Mouse (Mus musculus) naive thymus-derived CD4-positive, alpha-beta T cell, adult 2 months (primary cell): ENCODE data around the gene Lrpap1.

Experiments used
- DNase-seq: peaks from one replicate; pipeline ENCODE4 v3.0.0-alpha.2; 2011; ENCODE audit warnings: low read depth

The Lrpap1 gene

DNA sequence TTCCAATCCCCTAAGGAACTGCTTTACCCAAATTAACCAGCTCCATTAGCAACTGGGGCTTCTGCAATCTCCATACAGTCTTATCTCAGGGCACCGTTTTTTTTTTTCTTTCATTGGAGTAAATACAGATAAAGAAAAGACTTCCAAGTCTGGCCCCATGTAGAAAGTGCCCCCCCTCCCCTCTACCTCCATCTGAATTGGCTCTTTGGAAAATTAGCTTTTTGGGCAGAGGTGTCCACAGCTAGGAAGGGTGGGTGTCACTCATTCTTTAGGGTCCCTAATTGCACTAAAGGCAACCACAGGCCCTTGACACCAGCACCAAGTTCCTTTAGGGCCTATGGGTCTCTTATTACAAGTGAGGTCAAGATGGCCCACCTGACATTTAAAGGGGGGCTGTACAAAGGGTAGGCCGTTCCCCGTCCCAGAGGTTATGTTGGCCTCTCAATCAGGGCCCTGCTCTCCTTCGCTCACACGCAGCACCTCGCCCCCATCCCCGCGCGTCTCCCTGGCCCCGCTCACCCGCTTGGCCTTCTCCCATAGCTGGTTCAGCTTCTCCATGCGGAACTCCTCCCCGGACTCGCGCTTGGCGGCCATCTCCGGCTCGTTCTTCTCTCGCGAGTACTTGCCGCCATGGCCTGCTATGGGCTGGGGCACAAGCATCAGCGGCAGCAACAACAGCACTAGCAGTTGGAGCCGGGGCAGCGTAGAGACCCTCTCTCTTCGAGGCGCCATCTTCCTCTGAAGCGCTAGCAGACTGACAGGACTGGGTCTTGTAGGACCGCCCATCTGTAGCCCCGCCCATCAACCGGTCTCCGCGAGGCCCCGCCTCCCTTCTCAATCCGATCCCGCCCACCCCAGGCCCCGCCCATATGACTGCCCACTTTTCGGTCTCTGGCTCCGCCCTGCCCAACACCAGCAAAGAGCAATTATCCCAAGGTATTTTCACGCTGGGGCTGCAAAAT lies at the start of gene Lrpap1:
Gene Lrpap1, minus strand, starts transcription at position 807 of the 962 bp plus-strand sequence.
- DNase-seq, result peak; percentile 95

DNA sequence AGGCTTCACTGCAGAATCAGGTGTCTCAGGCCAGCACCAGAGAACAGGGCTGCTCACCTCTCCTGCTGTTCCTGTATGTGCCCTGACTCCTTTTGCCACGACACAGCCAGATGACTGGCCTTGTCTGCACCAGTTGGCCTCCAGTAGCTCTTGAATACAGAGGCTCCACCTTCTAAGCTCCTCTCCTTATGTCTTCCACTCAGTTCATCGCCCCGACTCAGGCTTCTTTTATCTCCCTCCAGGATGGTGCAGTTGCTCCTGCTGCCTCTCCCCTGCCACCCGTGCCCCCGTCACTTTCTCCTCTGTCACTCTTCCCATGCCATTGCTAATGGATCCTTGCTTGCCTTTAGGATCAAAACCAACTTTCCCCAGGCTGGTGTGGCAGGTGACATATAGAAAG lies 44.4 kb upstream of the Lrpap1 start:
- no peak for DNase-seq

DNA sequence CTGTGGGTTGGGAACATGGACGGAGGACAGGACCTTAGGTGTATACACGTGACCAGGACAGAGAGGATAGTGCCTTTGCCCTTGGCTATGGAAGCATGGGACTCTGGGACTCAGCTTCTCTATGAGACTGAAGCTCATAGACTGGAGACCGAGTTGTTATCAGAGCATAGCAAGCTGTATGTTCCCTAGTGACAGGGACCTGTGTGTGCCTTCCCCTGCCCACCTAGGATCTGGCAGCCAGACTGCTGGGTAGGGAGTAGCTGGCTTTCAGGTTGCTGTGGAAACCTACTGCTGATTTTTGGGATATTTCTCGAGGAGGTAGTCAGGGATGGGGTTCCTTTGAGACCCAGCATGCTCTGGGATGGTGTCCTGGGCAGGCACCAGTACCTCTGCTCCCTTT lies 44.0 kb upstream of the Lrpap1 start:
- DNase-seq, result no peak

DNA sequence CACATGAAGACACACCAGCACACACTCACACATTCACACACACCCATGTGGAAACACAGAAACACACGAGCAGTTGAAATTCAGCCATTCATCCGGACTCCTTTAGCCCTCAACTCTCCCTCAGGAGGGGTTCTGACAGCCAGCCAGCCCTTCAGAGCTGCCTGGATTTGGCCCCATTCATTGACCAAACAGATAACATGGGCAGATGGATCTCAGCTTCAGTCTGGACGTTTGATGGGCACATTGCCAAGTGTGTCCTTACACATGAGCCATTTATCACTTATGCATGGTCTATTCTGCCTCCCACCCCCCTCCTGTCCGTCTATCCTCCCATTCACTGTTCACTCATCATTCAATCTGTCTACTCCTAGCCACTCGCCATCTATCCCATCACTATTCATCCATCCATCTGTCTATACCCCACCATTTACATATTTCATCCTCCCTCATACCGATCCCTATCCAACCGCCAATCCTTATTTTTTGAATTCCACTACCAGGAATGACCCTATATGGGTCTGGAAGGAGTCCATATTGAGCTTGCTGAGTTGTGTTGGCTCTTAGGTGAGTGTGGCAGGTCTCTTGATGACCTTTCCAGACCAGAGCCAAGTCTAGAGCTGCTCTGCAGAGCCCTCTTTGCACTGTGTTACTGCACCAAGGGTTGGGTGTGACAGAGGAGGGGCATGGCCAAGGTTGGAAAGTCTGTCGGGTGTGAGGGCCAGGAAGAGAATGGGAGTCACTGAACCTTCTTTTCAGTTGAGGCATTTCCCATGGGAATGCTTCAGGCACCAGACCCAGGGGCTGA lies 42.6 kb upstream of the Lrpap1 start:
- no peak for DNase-seq

DNA sequence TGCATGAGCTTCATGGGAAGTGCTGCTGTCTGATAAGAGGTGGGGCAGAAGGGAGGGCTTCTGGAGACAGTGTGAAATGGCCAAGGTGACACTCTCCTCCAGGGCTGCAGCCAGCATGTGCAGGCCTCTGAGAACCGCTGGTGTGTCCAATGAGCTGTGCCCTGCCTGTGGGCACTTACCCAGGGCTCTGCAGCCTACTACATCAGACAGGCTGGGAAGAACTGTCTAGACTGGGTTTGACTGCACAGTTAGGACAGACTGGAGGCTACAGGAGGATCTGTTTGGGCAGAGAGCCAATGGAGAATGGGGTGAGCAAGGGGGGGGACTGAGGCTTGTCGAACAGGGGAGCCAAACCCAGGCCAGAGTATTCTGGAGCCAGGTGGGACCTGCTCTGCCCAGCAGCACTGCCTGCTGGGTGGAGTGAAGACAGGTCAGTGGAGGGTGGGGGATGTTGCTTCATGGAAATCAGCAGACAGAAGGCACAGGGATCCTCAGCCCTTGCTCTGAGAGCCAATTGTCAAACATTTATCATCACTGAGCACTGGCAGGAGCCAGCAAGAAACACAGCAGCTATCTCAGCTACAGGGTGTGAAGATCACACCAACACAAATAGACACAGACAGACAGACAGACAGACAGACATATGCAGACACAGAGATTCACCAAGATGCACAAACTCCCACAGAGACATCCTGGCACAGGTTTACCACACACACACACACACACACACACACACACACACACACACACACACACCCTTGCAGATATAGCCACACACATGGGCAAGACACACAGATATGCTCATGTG lies 41.8 kb upstream of the Lrpap1 start:
- no peak for DNase-seq

DNA sequence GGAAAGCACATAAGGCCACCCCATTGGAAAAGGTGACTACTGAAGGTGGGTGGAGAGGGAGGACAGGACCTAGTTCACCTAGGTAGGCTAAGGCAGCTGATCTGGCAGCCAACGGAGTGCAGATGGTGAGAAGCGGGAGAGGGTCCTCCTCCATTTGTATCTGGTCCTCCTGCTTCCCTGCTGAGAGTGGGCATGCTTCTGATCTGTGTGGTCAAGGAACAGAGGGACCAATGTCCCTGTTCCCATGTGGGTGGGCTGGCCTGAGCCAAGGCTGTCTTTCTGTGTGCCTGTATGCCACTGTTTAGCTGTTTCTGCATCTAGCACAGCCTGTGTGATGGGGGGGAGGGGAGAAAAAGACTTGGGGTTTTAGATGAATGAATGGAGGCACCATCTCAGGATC lies 41.2 kb upstream of the Lrpap1 start:
- DNase-seq, result no peak

DNA sequence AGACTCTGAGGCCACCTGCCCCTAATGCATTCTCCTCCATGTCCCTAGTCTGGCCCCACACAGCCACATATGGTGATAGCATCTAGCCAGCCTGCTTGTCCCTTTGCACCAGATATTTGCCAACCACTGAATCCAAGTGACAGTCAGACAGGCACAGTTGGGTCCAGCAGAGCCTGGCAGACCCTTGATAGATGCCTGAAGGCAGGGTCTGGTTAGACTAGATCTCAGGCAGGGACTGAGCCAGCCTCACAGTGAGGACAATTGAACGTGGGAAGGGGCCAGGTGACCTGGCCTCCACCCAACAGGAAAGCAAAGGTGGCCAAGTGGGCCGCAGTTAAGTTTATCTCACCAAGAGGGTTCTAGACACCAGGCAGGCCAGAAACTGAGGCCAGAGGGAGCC lies 39.1 kb upstream of the Lrpap1 start:
- no peak for DNase-seq

DNA sequence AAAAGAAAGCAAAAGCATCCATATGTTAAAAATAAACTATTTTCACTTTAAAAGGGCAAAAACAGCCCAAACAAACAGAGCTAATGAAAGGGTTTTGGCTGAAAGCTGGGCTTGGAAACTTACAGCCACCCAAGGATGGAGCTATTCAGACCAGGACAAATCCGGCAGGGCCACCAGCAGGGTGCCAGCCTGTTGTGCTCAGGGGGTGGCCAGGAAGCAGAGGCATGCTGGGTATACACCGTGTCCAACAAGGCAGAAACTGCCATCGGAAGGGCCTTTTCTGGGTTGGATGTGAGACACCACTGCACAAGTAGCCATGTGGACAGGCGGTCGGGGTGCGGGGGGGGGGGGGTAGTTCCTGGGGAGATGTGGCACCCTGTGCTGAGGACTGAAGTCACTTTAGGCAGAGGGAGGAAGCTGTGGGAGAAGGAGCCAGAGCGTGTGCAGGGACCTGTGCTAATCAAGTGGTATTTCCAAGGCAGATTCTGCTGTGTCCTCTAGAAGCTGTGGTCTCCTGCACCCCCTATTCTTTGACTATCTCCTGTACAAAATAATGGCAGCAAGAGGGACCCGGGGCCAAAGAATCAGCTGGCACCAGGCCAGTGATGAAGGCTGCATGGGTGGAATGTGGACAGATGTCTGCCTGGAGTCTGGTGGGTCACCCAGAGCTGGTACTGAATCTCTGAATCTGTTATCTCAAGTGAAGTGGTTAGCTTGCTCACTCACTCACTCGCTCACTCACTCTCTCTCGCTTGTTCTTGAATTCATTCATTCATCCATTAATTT lies 38.1 kb upstream of the Lrpap1 start:
- DNase-seq, result no peak

DNA sequence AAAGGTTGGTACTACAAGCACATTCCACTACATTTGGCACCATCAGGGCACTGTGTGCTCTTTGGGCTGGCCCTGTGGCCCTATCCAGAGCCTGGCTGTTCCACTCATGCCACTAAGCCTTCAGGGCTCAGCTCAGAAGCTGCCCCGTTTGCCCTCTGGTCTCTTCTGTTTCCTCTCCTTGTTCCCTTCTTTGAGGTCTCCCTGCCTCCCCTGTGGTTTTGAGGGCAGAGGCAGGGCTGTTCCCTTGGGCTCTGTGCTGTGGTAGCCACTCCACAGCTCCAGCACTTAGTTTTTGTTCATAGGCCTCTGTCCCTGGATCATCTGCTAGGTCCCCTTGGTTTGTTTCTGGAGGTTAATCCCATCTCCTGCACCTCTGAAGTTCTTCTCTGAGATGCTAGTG lies 37.3 kb upstream of the Lrpap1 start:
- DNase-seq, result no peak

DNA sequence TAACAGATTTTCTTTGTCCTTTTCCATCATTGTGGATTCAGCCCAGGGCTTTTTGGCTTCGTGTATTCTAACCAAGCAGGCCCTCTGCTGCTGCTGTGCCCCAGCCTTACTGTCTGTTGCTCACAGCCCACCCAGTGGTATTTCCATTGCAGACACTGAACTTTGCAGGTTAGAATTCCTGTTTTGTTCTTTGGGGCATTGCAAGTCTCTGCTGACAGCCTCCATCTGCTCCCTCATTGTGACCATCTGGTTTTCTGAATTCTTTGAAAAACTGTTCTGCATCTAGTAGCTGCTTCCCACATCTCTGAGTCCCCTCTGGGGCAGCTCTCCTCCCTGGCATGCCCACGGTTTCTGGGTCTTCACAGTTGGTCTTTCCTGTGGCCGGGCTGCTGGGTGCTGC lies 35.8 kb upstream of the Lrpap1 start:
- no peak for DNase-seq

DNA sequence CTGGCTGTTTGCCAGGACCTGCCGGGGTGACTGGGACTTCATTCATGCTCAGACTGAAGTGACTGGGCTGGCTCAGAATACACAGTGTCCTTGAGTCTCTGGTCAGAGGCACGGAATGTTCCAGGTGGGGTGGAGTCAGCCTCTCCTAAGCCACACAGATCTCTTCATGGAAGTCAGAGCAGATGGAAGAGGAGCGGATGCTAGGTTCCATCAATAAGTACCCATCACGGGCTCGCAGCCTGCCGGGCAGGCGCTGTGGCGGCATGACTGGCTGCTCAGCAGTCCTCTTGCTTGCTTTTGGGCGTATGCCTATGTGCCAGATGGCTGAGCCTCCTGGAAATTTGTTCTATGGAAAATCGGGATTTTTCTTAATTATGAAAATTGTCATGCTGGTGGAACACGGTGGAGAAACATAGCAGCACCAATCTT lies 32.6 kb upstream of the Lrpap1 start:
- no peak for DNase-seq

DNA sequence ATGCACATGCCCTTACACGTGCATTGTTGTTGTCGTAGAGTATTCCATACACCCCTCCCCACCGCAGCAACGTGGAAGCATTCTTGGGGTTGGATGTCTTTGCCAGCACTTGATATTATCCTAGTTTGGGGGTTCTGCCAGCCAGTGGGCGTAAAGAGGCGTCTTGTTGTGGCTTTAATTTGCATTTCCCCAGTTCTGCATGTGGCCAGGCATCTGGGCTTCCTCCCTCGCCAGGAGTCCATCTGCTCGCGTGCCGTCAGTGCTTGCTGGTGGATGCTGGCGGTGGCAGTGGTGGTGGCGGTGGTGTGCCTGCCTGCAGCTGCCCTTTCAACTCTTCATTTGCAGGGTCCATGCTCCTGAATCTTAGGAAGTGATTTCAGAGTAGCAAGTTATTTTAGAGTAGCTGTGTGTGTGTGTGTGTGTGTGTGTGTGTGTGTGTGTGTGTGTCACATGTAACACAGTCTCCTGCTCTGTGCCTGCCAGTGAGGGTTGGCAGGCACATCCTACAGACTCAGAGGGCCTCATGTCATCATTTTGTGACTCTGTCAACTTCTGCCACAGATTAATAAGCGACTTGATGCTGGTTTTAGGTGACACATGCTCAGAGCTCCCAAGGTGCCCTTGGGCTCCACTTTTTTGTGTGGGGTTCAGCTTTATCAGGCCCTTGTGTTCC lies 32.1 kb upstream of the Lrpap1 start:
- no peak for DNase-seq

DNA sequence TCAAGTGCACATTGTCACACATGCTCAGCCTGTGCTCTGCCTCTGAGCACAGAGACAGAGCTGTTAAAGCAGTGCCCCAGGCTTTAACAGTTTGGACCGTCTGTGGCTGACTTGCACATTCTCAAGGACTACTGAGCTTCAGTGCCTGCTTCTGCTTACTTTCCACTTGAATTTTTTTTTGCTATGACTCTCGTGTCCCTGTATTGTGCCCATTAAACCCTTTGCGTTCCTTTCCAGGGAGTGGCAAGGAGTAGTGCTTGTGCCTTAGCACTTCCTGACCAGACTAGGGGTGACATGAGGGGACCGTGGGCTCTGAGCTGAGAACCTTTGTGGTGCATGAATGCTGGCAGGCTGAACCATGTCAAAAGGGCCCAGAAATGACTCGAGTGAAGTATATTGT lies 30.3 kb upstream of the Lrpap1 start:
- no peak for DNase-seq

DNA sequence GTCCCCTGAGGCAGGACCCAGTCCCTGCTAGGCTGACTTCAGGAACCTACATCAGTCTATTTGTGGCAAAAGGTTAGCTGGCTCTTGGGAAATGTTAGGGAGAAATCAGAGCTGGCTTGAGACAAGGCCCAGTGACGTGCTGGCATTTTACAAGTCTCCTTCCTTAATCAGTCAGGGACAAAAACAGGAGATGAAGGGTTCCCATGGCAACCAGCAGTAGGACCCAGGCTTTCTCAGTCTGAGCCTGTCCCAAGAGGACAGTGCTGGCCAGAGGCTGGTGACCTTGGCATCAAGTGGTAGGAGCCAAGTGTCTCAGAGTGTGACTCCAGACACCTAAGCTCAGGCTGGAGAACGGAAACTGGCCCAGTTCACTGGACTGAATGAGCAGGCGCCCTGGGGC lies 28.7 kb upstream of the Lrpap1 start:
- DNase-seq, result no peak

DNA sequence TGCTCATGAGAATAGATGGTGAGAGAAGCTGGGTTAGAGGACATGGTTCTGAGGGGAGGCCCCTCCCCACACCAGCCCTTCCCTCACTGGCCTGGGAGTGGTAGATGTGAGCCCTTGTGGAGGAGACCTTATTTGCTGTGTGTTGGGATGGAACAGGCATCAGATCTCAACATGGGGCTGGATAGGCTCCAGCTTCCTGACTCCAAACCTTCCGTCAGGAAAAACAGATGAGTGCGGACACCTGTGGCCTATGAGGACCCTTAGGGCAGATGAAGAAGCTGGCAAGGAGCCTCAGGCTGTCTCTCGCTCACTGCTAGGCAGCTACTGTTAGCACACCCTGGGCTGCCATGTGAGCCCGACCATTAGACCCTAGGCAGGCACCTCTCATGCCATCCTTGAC lies 27.9 kb upstream of the Lrpap1 start:
- DNase-seq, result no peak

DNA sequence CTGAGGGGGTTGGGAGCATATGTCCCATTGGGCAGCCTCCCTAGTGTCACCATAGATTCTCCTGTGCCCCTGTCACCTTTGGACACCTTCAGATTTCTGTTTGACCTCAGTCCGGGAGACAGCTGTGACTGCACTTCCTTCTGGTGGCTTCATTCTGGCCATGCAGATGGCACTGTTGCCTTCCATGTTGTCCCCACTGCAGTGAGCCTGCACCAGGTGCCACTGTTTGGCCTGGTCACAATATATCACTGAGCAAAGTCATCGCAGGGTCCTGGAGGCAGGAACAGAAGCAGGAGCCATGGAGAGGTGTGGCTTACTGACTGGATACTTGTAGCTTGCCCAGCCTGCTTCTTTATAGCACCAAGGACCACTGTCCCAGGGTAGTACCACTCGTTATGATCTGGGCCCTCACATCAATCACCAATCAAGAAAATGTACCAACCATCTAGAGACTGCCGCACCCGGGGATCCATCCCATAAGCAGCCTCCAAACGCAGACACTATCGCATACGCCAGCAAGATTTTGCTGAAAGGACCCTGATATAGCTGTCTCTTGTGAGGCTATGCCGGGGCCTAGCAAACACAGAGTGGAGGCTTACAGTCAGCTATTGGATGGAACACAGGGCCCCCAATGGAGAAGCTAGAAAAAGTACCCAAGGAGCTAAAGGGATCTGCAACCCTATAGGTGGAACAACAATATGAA lies 26.9 kb upstream of the Lrpap1 start:
- no peak for DNase-seq

DNA sequence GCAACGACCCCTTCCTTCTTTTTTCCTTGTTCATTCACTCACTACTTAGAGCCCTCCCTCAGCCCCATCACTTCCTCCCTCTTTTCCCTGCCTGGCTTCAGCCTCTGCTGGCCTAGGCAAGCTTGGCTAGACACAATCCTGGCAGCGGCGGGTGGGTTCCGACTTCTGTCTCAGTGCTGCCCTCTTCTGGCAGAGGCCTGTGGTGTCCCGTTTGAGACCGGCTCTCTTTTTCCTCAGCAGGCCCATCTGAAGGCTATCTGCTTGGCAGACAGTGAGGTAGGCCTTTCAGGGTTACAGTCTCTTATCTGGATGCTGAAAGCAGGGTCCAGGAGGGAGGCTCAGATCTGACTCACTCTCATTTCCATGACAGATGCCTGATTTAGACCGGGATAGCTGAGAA lies 26.2 kb upstream of the Lrpap1 start:
- DNase-seq, result peak; percentile 68

DNA sequence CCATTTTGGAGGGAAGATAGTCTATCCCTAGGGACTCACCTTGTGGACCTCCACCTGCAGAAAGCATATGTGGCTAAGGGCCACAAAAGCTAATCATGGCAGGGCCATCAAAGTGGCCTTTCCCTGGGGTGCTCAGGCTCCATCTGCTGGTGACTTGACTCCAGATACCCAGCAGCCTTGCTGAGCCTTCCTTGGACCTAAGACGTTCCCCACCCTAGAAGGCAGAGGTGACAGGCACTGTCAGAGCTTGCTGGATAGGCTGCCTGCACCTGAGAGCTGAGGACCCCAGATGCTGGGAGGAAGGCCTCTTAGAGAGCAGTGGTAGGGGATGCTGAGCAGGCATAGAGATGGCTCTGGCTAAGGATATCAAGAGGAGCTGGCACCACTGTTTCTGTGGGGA lies 25.7 kb upstream of the Lrpap1 start:
- DNase-seq, result peak; percentile 10

DNA sequence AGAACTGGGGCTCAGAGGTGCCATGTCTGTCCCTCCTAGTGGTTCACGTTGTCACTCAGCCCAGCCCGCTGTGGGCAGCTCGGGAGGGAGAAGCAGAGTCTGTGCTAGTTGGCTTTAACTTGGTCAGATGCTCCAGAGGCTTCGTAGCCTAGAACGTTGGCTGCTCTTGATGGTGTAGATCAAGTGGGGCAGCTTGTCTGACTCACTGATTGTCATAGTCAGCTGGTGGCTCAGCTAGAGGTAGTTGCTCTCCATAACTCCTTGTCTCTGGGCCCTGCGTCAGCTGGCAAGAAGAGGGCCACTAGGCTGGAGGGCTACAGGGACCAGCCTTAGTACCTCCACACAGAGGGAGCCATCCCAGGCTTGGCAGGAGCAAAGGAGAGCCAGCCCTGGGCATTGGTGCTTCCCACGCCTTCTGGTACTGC lies 24.2 kb upstream of the Lrpap1 start:
- no peak for DNase-seq

DNA sequence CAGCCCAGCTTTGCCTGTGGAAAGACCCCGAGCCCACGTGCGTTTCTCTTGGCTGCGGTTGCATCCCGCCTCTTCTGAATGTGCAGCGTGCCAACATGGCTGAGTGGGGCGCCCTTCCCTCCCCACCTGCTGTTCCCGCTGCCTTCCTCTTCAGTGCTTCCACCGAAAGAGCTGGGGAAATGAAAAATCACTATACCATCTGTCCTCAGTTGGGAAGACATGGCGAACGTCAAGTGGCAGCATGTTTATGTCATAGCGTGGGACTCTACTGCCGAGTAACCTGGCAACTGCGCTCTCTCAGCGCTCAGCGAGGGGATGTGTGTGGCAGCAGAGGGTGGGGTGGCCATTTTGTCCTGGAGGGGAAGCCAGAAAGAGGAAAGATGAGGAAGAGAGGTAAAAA lies 23.6 kb upstream of the Lrpap1 start:
- DNase-seq, result no peak
